Mouse (Mus musculus) hindbrain, embryonic 12.5 days (tissue): ENCODE data around the gene Tmem150b. TPM values are rescaled to one million over a fixed set of nuclear protein-coding genes. Genes with fewer than 3 reads are reported as not detected.

Source experiments
- ATAC-seq: fragments of 200-750 bp; cut with Nextera tagmentation; 2 replicates; pipeline ENCODE4 v1.8.0; 2017; ENCODE audit warnings: moderate TSS enrichment; ENCODE audit not compliant: low FRiP score
- H3K27ac ChIP-seq: fragments of 300-500 bp; sonication (generic); 2 replicates; pipeline ENCODE4 v1.5.1; 2016; ENCODE audit warnings: mild to moderate bottlenecking
- H3K27me3 ChIP-seq: fragments of 300-500 bp; sonication (generic); 2 replicates; pipeline ENCODE4 v1.6.1; 2016; ENCODE audit warnings: mild to moderate bottlenecking
- H3K36me3 ChIP-seq: fragments of 300-500 bp; sonication (generic); 2 replicates; pipeline ENCODE4 v1.6.1; 2016; ENCODE audit warnings: mild to moderate bottlenecking
- H3K4me1 ChIP-seq: fragments of 300-500 bp; sonication (generic); 2 replicates; pipeline ENCODE4 v1.6.1; 2016
- H3K4me2 ChIP-seq: fragments of 300-500 bp; sonication (generic); replicated peaks from 2 replicates; pipeline ENCODE4 v1.6.1; 2016; ENCODE audit warnings: mild to moderate bottlenecking
- H3K4me3 ChIP-seq: fragments of 300-500 bp; sonication (generic); 2 replicates; pipeline ENCODE4 v1.5.1; 2016; ENCODE audit warnings: mild to moderate bottlenecking
- H3K9ac ChIP-seq: fragments of 300-500 bp; sonication (generic); 2 replicates; pipeline ENCODE4 v1.6.1; 2016; ENCODE audit warnings: mild to moderate bottlenecking, moderate library complexity
- H3K9me3 ChIP-seq: fragments of 300-500 bp; sonication (generic); replicated peaks from 2 replicates; pipeline ENCODE4 v1.6.1; 2016; ENCODE audit warnings: mild to moderate bottlenecking
- WGBS: fragments of 180-500 bp; shearing (Covaris S2); methylation state at CpG from one replicate; pipeline ENCODE4 v1.1.7; 2016; 5-methylcytosine and 5-hydroxymethylcytosine counted together
- polyA plus RNA-seq: library from polyadenylated mRNA; unstranded; fragments of >200 nt; fragmentation: Nextera tagmentation; extraction: Ambion mirVana; gene quantifications from 2 replicates; pipeline ENCODE4 v1.2.1, GENCODE M21; 2016

Gene Tmem150b
- 0.26 and 0.48 TPM in 2 replicates for polyA plus RNA-seq

GRCm38 (mm10) chr7:4725169-4725568, at the start of gene Tmem150b:
Tmem150b (minus strand) TSS chr7:4725249.
- no peak for ATAC-seq
- Histone ChIP-seq H3K4me3 (no peak within 1 kb of the TSS), H3K27ac (no peak within 1 kb of the TSS), H3K9me3 (no peaks in the 10 kb centered on the region), H3K36me3 (no peaks in the 10 kb centered on the region), H3K4me1 (no peaks in the 10 kb centered on the region), H3K9ac (no peak within 1 kb of the TSS), H3K27me3 (peaks cover 3% of the 10 kb centered on the region; the same call in 1 of the 2 replicates), H3K4me2 (no peak within 1 kb of the TSS)
- WGBS: 87% methylated on average over 7 of the region's 7 CpGs

DNA sequence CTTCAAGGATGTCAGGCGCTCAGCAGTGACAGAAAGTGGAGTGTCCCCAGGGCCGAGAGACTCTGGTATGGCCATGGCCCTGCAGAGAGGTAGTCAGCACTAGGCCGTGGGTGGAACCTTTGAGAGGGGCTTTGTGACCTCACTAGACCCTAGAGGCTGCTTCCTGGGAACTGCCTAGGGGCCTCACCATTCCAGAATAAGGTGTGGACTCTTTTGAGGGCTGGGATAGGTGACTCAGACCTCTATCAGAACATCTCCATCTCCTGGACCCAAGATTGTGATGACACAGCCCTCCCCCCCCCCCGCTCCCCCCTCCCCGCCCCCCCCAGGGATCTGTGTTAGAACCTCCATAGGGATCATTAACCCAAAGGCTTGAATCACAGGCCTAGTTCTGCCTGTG, 46.2 kb upstream of the Tmem150b start, which contains the start of gene Fam71e2:
Gene Fam71e2 (minus strand): TSS at position 101 of the 400 bp plus-strand sequence.
- Histone ChIP-seq H3K4me3 (no peak within 1 kb of the TSS), H3K4me1 (no peaks in the 10 kb centered on the region), H3K27ac (no peak within 1 kb of the TSS), H3K9me3 (no peaks in the 10 kb centered on the region), H3K27me3 (peaks cover 18% of the 10 kb centered on the region), H3K9ac (no peak within 1 kb of the TSS), H3K4me2 (no peak within 1 kb of the TSS), H3K36me3 (no peaks in the 10 kb centered on the region)
- no peak for ATAC-seq
- WGBS: 74% methylated on average over 3 of the region's 5 CpGs

DNA sequence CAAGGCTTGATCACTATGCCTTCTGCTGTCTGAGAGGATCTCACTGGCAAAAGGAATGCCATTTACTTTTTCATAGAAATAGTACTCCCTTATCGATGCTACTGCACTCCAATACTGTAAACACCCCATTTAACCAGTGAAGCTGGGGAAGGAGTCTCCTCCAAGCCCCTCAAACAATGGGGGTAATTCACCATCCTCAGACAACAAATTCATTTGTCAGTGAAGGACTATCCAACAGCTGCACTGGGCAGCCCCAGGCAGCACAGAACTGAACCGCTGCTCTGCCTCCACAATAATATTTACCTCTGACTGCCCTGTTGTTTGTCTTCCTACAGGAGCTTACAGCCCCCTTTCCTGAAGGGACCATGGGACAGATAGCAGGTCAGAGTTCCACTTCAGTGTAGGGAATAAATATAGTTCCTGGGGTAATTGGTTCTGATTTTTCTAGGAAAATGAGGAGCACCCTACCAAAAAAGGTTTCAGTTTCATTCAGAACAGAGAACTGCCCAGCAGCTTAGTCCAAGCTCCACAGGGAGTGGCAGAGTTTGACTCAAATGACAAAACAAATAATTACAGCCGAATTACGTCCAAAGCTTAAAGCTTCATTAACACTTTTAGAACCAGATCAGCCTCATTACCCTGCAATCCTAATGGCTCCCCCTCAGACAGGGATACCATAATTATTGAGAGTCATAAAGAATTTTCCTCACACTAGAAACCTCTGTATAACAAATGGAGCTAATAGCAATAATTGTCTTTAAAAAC, 40.1 kb upstream of the Tmem150b start:
- 24% methylated on average over 4 of the region's 4 CpGs for WGBS
- H3K4me2 ChIP-seq: no peak overlapping the region
- no peak overlapping the region for H3K27ac ChIP-seq
- H3K9me3 ChIP-seq: no peaks in the 10 kb centered on the region
- ATAC-seq: no peak
- no peak overlapping the region for H3K4me3 ChIP-seq
- H3K9ac ChIP-seq: no peak overlapping the region
- H3K36me3 ChIP-seq: no peaks in the 10 kb centered on the region
- no peaks in the 10 kb centered on the region for H3K27me3 ChIP-seq
- H3K4me1 ChIP-seq: no peaks in the 10 kb centered on the region

DNA sequence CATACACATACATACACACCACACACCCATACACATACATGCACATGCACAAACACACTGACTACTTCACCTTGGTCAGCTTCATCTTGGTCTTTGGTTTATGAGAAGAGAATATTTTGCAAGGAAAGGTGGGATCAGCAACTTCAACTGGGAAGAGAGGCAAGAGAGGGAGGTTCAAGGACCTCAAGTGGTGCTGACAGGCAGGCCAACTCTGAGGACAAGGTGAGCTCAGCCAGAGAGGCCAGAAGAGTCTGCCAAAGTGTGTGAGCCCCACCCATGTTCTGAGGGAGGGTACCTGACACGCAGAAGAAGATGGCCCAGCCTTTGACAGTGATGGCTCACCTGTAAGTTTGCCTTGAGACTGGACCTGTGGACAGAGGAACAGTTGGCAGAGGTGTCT, 34.6 kb upstream of the Tmem150b start:
- H3K9me3 ChIP-seq: no peaks in the 10 kb centered on the region
- no peak for ATAC-seq
- no peaks in the 10 kb centered on the region for H3K27me3 ChIP-seq
- H3K4me1 ChIP-seq: no peaks in the 10 kb centered on the region
- H3K36me3 ChIP-seq: no peaks in the 10 kb centered on the region
- H3K4me2 ChIP-seq: no peak overlapping the region
- H3K4me3 ChIP-seq: no peak overlapping the region
- no peak overlapping the region for H3K27ac ChIP-seq
- WGBS: 39% methylated on average over 1 of the region's 1 CpGs
- no peak overlapping the region for H3K9ac ChIP-seq

DNA sequence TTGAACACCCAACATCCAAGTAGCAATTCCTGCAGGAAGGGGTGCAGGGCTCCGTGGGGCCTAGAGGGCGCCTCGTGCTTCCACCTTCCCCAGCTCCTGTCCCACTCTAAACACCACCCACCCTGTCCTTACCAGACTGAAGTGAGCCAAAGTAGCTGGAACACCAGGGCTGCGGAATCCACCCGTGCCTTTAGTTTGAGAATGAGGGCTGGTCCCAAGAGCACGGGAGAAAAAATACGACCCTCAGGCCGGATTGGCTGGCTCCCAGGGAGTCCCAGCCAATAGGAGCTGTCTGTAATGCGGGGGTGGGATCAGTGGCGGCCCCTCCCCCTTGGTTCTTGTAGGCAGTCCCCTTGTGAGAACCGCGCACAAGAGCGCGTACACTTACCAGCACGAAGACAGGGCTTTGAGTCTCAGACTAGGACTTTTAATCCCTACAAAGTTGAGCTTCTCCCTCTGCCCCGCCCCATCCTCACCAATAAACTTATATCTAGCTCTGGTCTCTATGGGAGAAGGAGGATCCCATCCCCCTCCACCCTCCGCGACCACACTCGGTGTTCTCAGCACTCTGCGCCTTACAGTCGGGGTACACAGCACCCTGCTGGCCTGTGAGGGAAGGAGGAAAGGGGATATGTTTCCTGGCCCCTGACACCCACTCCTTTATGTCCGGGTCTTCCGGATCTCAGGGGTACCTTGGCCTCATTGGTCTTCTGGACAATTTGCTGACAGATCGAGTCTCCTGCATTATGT, 27.9 kb upstream of the Tmem150b start, which contains the start of gene Cox6b2:
Gene Cox6b2 (minus strand): TSS at position 274 of the 750 bp plus-strand sequence.
- no peak within 1 kb of the TSS for H3K27ac ChIP-seq
- WGBS: 4% methylated on average over 24 of the region's 24 CpGs
- no peaks in the 10 kb centered on the region for H3K36me3 ChIP-seq
- H3K4me3 ChIP-seq: peak within 1 kb of the TSS; percentile 32
- peak within 1 kb of the TSS; percentile 23; the same call in 1 of the 2 replicates for H3K9ac ChIP-seq
- no peaks in the 10 kb centered on the region for H3K9me3 ChIP-seq
- H3K27me3 ChIP-seq: peaks cover 8% of the 10 kb centered on the region; the same call in 1 of the 2 replicates
- H3K4me1 ChIP-seq: peaks cover 20% of the 10 kb centered on the region
- H3K4me2 ChIP-seq: peak within 1 kb of the TSS; percentile 50
- ATAC-seq: peak; percentile 90

DNA sequence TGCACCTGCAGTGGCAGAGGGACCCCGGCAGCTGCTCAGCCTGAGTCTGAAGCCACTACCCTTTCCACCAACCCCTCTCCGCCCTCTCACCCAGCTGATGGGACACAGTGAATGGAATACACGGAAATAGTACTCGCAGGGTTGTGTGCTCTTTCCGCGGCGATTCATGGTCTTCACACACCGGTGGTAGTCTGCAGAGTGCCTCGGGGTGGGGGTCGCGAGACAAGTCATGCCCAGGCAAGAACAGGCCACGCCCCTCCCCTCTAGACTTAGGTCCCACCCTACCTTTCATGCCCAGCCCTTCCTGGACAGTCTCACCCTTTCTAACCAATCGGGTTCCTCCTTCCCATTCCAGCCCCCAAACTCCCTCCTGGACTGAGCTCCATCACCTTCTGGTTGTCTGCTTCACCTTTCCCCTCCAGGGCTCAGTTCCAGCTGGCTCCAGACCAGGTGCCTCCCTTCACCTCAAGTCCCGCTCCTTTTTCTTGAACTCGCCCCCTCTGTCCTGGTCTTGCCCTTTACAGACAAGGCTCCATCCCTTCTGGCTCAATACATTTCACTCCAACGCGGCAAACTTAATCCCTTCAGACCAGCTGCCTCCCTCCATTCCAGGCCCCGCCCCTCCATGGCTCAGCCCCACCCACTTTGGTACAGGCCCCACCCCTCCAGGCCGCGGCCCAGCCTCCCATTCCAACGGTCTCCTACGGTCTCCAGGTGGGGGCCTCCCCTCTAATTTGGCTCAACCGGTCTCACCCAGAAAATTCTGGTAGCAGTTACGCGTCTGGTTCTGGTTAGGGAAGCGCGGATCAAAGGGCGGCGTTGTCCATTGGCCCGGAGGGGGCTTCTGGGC, 27.1 kb upstream of the Tmem150b start:
- Histone ChIP-seq H3K27me3 (peaks cover 8% of the 10 kb centered on the region; the same call in 1 of the 2 replicates), H3K36me3 (peaks cover under 1% of the 10 kb centered on the region; the same call in 1 of the 2 replicates), H3K9ac (peak overlapping the region; percentile 23; the same call in 1 of the 2 replicates), H3K4me3 (peak overlapping the region; percentile 32), H3K27ac (no peak overlapping the region), H3K9me3 (no peaks in the 10 kb centered on the region), H3K4me2 (peak overlapping the region; percentile 50), H3K4me1 (peaks cover 20% of the 10 kb centered on the region)
- ATAC-seq: peak; percentile 65
- WGBS: 3% methylated on average over 30 of the region's 30 CpGs

DNA sequence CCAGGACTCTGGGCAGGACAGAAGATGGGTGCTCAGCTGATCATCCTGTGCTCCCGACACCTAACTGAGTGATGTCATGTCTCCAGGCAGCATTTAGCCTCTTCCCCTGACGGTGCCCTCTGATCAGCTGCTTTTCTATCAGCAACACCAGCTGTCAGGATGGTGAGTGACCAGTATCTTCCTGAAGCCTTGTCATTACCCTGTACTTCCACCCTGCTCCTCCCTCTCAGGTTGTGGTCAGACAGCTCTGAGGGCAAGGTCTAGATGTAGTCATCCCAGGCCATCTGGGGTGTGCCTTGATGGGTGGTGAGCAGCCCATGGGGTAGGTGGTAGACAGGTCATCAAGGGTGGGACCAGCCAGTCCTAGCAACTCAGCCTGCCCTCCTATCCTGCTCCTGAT, 24.1 kb upstream of the Tmem150b start:
- Histone ChIP-seq H3K4me3 (no peak overlapping the region), H3K9ac (no peak overlapping the region), H3K36me3 (peaks cover 26% of the 10 kb centered on the region), H3K9me3 (no peaks in the 10 kb centered on the region), H3K27me3 (peaks cover 8% of the 10 kb centered on the region; the same call in 1 of the 2 replicates), H3K4me1 (peaks cover 25% of the 10 kb centered on the region), H3K27ac (no peak overlapping the region), H3K4me2 (no peak overlapping the region)
- 86% methylated on average over 2 of the region's 2 CpGs for WGBS
- ATAC-seq: no peak

- Histone ChIP-seq H3K4me1 (peaks cover 25% of the 10 kb centered on the region), H3K4me3 (no peak overlapping the region), H3K4me2 (no peak overlapping the region), H3K9me3 (no peaks in the 10 kb centered on the region), H3K27ac (no peak overlapping the region), H3K27me3 (0 out of 2 replicates have a peak, but pooled peaks cover 6% of the 10 kb centered on the region), H3K9ac (no peak overlapping the region), H3K36me3 (peaks cover 26% of the 10 kb centered on the region)
- WGBS: 83% methylated on average over 4 of the region's 4 CpGs
- no peak for ATAC-seq
These were observed 23.3 kb upstream of the Tmem150b start for GRCm38 (mm10) chr7:4748321-4748720.

DNA sequence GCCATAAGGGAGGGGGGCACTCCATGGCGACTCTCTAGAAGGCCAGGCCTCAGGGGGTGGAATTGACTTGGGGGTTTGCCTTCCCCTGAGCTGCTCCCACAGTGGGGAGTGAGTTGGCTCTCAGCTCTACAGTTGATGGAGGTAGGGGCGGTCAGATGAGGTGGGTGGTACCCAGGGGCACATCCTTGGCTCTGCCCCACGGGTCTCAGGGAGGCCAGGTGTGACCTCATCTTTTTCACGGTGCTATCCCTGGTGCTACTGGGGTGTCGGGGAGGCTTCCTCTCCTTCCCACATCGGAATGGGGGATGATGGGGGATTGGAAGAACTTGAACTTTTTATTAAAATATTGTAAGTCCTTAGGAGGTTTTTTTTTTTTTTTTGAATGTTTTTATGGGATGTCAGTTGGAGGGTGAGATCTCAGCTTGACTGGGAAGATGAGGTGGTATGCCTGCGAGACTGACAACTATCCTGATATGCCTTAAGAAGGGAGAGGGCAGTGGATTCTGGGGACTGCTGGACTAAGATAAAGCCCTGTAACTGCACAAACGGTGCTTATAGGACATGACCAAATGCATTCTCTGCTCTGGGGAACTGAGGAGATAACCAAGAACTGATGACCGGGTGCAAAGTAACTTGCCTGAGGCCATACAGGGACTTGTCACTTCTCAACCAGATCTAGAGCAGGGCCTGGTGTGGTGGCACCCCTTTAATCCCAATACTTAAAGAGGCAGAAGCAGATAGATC, 22.3 kb upstream of the Tmem150b start:
- 80% methylated on average over 9 of the region's 9 CpGs for WGBS
- Histone ChIP-seq H3K9ac (no peak overlapping the region), H3K4me2 (no peak overlapping the region), H3K27ac (no peak overlapping the region), H3K27me3 (0 out of 2 replicates have a peak, but pooled peaks cover 6% of the 10 kb centered on the region), H3K4me1 (peaks cover 25% of the 10 kb centered on the region), H3K36me3 (peaks cover 35% of the 10 kb centered on the region), H3K4me3 (no peak overlapping the region), H3K9me3 (no peaks in the 10 kb centered on the region)
- no peak for ATAC-seq

DNA sequence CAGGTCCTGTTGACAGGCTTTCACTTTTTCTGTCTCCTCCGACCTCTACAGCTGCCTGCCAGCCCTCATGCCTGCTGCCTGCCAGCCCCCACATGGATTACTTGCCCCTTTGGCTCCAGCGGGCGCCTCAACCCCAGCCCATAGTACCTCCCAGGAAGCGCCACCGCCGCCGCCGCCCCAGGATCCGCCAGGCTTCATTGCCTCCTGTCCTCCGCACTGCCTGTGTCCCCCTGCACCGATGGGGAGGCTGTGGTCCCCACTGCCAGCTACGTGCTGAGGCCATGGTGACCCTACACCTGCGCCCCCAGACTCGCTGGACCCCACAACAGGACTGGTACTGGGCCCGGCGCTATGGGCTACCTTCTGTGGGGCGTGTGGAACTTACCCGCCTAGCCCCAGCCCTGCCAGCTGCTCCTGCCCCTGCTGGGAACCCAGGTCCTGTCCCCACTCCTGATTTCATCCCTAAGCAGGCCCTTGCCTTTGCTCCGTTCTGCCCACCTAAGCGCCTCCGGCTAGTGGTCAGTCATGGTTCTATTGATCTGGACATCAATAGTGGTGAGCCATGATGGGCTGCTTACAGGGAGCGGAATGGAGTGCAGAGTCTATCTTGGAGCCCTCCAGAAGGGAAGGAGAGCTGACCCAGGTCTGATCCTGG, 21.4 kb upstream of the Tmem150b start:
- no peak for ATAC-seq
- Histone ChIP-seq H3K27me3 (no peaks in the 10 kb centered on the region), H3K9me3 (no peaks in the 10 kb centered on the region), H3K4me1 (peaks cover 25% of the 10 kb centered on the region), H3K4me2 (no peak overlapping the region), H3K36me3 (peaks cover 39% of the 10 kb centered on the region), H3K4me3 (no peak overlapping the region), H3K9ac (no peak overlapping the region), H3K27ac (no peak overlapping the region)
- WGBS: 87% methylated on average over 22 of the region's 22 CpGs

- Histone ChIP-seq H3K4me3 (no peak overlapping the region), H3K27ac (no peak overlapping the region), H3K9me3 (no peaks in the 10 kb centered on the region), H3K4me2 (no peak overlapping the region), H3K36me3 (peaks cover 39% of the 10 kb centered on the region), H3K4me1 (peaks cover 33% of the 10 kb centered on the region), H3K27me3 (no peaks in the 10 kb centered on the region), H3K9ac (no peak overlapping the region)
- ATAC-seq: no peak
- 85% methylated on average over 6 of the region's 6 CpGs for WGBS
These were observed 19.8 kb upstream of the Tmem150b start for GRCm38 (mm10) chr7:4744886-4745285.
